Mouse (Mus musculus) thymus, postnatal 36 days (tissue): ENCODE results near the gene H2-T24.
"Not testable (repeated sequence)": the region's sequence is repeated elsewhere in the genome, so short reads cannot be mapped to it uniquely, and the experiment has no call there.

ENCODE experiments used
- DNase-seq, 2 experiments: peaks; one replicate each; pipeline ENCODE4 v3.0.0; 2022; ENCODE audit warnings: mixed read lengths in 2 of 2

The H2-T24 gene

DNA sequence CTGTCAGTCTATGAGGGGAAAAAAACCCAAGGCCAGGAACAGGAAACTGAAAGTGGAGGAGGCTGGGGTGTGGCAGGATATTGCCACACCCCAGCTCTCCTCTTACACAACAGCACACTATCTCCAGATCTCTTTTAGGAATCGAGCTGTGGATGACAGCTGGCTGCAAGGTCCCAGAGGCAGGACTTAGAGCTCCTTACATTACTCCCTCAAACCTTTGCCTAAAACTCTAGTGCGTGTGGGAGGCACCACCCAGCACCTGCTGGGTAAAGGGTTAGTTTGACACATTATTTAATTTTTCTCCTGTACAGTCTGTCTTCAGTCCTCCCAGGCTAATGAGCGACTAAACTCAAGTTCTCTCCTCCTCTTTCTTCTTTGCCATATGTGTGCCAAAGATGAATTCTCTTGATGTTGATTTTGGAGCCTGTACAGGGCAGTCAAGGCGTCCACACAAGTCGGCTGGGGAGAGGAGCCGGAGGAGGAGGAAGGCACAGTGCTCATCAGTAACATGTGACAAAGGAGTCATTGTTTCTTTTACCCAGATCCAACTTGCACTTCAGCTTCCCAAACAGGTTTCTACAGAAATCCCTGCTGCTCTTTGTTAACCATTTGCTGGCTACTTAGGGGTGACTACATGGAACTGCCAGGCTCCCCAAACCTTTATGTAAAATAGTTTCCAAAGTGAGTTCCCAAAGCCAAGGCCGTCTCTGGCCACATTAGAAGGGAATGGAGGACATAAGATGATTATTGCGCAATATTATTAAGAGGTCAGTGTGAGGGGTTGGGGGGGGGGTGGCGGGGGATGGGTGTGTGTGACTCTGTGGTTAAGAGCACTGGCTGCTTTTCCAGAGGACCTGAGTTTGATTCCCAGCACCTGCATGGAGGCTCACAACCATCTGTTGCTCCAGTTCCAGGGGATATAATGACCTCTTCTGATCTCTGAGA is 3.6 kb upstream of the H2-T24 start:
- DNase-seq, result peak in 1 of 2 experiments; percentile 33

DNA sequence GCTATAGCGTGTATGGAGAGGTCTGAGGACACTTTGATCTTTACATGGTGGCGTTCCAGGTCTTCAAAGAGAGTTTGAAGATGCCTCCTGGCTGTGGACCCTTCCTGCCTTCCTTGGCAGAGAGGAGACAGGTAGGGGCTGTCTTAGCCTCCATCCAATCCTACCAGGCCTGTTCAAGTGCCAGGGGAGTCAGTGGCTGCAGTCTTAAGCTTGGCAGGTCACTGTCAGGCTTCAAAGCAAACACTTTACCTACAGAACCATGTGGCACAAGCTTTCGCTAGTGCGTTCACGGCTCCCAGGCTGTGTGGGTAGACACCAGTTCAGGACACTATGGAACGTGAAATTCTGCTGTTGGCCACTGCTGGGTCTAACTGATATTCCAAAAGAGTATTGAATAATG is 2.6 kb upstream of the H2-T24 start:
- no peak for DNase-seq

DNA sequence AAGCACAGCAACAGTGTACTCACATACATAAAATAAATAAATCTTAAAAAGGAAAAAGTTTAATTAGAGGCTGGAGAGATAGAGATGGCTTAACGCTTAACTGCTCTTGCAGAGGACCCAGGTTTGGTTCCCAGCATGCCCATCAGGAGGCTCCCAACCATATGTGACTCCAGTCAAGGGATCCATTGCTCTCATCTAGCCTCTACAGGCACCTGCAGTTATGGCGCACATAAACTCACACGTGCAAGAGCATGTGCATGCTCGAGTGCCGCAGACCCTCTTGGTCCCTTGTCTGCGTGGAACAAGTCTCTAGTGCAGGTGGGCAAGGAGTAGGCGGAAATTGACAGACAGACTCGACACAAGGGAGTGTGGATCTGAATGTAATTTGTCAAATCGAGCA is 1.7 kb upstream of the H2-T24 start:
- DNase-seq, result peak in 1 of 2 experiments; percentile 35

DNA sequence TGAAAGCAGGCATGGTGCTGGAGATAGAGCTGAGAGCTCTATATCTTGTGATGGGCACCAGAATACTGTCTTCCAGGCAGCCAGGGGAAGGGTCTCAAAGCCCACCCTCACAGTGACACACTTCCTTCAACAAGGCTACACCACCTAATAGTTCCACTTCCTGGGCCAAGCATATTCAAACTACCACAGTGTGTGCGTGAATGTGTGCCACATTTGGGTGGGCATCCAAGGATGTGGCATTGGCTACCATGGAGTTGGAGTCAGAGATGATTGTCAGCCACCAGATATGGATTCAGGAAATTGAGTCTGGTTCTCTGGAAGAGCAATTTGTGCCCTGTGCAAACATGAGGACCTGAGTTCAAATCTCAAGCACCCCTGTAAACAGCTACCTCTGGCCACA is 949 bp upstream of the H2-T24 start:
- DNase-seq, result no peak

DNA sequence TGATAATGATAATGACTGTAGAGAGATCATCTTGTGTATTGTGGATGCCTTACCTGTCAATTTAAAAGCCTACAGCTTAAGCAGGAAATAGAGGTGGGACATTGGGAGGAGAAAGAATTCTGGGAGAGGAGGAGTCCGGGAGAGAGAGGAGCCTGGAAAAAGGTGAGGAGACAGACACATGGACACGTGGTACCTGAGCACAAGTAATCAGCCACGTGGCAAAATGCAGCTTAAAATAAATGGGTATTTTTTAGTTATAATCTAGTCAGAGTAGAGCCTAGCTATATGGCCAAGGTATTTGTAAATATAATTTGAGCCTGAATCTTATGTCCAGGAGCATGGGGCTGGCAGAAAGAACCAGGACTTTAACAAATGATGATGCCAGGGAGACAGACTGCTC is 841 bp downstream of the H2-T24 start:
- no peak for DNase-seq

DNA sequence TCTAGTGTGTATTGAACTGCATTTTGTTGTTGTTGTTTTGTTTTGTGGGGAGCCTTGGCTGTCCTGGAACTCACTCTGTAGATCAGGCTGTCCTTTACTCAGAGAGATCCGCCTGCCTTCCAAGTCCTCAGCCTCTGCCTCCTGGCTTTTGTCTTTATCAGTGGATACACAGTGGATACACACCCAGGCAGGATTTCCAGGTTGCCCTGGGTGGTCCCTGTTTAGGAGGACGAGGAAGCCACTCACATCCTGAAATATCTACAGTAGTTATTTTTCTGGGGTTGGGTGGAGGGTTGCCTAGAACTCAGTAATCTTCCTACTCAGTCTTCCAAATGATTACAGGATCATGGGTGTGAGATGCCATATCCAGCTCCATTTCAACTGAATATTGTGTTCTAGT is 1.4 kb downstream of the H2-T24 start:
- no peak for DNase-seq

DNA sequence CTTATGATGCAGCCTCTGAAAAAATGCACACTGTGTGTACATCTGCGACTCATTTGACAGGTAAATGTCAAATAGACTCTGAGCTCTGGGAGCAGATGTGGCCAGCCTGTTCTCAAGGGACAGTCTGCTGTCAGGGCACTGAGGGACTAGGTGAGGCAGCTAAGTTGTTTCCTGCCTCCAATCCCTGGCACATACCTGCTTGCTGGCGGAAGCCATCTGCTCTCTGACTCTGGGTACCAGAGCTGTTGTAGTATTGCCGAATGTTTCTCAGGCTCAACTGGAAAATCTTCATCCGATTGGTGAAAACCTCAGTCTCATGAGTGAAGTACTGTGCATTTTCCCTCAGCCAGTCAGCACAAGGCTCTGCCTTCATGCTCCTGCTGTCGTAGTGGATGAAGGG is 3.3 kb downstream of the H2-T24 start:
- no peak for DNase-seq

DNA sequence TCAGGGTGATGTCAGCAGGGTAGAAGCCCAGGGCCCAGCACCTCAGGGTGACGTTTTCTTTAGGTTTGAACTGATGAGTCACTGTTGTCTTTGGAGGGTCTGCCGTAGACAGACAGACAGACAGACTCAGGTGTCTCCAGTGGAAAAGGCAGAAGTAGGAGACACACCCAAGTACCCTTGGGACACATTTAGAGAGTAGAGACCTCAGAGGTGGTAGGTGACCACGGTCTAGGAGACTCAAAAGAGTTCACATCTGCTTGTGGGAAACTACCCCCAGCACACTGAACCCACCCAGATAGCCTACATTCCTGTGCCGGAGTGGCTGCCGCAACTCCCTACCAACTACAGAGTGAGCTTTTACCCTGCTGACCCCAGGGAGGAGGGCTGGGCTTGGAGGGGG is 5.4 kb downstream of the H2-T24 start:
- no peak for DNase-seq

DNA sequence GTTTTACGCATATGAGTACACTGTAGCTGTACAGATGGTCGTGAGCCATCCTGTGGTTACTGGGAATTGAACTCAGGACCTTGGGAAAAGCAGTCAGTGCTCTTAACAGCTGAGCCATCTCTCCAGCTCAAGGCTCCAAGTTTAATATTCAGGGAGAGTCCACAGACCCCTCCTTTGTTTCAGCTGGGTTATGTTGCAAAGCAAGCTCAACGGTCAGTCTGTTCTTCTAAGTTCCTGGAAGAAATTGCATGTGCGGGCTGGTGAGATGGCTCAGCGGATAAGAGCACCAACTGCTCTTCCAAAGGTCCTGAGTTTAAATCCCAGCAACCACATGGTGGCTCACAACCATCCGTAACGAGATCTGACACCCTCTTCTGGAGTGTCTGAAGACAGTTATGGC is 16.0 kb downstream of the H2-T24 start:
- not testable (repeated sequence) for DNase-seq

DNA sequence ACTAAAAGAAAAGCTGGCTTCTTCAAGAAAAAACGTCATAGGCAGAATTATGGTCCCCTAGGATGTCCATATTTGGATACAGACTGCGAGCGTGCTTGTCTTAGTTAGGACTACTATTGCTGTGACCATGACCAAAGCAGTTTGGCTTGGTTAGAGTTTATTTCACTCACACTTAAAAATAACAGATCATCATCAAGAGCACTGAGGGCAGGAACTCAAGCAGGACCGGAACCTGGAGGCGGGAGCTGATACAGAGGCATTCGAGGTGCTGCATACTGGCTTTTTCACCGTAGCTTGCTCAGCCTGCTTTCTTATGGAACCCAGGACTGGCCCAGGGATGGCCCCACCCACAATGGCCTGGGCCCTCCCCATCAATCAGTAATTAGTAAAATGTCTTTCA is 17.0 kb downstream of the H2-T24 start:
- DNase-seq, result no peak

DNA sequence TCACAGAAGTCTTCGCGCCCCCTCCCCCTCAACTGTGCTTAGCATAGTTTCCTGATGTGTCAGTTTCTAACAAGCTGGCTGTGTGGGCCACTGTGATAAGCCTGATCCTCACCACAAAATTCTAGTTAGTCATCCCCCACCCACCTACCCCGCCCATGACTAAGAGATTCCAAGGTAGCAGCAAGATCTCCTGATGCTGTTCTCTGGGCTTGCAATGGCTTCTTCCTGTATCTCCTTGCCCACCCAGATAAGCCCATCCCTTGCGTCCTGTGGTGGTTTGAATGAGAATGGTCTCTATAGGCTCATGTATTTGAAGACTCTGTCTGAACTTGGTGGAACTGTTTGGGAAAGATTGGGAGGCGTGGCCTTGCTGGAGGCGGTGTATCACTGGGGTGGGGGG is 18.4 kb downstream of the H2-T24 start:
- DNase-seq, result peak; percentile 20 to 37

DNA sequence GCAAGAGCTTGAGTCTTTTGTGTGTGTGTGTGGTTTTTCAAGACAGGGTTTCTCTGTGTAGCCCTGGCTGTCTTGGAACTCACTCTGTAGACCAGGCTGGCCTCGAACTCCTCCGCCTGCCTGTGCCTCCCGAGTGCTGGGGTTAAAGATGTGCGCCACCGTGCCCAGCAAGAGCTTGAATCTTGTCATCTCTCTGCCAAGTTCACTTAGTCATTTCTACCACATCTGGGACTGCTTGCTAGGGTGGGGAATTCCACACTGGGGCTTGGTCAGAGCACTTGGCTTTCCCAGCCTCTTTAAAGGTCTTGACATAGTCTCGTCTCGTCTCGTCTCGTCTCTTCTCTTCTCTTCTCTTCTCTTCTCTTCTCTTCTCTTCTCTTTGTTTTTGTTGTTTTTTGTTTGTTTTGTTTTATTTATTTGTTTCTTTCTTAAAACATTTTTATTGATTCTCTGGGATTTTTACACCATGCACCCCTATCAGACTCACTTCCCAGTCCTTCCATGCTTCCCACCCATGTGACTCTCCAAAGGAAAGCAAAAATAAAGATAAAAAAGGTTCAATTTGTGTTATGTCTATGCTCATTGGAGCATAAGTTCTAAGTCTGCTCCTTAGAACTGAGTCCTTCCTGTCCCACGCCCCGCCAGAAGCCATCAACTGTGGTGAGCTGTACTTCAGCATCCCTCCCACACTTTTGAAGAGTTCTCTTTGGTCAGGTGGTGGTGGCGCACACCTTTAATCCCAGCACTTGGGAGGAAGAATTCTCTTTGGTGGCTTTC is 19.1 kb downstream of the H2-T24 start:
- DNase-seq, result peak; percentile 36 to 62

DNA sequence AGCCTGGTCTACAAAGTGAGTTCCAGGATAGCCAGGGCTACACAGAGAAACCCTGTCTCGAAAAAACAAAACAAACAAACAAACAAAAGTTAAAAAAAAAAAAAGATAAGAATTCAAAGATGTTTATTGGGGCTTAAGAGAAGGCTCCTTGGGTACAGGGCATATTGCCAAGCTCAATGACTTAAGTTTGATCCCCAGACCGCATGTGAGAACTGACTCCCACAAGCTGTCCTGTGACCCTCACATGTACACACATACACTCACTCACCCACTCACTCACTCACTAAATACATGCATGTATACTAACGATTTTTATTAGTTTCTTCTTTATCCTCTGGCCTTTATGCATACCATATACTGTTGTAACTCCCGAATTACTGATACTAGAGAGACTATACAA is 20.0 kb downstream of the H2-T24 start:
- no peak for DNase-seq

DNA sequence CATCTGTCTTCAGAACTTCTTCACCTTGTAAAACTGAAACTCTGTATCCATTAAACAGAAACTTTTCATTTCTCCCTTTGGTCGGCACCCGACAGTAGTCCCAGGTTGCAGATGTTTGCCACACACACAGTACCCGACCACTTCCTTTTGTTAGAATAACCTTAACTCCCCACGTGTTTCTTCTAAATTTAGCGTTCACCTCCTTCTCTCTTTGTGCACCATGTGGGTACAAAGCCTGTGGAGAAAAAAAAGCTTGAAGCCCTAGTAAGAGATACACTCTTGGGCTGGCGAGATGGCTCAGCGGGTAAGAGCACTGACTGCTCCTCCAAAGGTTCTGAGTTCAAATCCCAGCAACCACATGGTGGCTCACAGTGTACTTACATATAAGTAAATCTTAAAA is 21.0 kb downstream of the H2-T24 start:
- peak; percentile 82 to 84 for DNase-seq

DNA sequence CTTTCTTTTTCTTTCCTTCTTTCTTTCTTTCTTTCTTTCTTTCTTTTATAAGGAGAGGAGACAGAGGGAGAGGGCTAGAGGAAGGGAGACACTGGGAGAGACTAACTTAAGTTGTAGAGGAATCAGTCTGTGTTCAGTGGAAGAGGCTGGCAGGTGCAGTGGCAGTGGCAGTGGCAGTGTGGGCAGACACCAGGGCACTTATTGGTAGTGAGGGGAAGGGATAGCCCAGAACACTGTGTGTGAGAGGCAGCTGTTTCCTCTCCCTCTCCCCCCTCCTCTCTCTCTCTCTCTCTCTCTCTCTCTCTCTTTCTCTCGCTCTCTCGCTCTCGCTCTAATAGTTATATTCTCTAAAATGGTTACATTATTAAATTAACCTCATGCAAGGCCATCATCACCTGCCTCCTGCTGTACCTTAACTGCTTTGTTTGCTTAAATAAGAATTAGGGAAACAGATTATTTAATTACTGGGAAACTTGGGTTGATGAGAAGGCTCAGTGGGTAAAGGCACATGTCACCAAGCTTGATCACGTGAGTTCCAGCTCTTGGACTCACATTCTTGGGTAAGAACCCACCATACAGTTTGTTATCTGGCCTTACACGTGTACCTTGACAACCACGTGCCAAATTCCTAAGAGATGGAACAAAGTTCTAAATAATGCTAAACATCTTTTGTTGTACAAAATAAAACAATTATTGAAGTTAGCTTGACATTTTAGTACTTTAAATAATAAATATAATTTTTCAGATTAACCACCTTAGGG is 21.6 kb downstream of the H2-T24 start:
- DNase-seq, result peak; percentile 32 to 57

DNA sequence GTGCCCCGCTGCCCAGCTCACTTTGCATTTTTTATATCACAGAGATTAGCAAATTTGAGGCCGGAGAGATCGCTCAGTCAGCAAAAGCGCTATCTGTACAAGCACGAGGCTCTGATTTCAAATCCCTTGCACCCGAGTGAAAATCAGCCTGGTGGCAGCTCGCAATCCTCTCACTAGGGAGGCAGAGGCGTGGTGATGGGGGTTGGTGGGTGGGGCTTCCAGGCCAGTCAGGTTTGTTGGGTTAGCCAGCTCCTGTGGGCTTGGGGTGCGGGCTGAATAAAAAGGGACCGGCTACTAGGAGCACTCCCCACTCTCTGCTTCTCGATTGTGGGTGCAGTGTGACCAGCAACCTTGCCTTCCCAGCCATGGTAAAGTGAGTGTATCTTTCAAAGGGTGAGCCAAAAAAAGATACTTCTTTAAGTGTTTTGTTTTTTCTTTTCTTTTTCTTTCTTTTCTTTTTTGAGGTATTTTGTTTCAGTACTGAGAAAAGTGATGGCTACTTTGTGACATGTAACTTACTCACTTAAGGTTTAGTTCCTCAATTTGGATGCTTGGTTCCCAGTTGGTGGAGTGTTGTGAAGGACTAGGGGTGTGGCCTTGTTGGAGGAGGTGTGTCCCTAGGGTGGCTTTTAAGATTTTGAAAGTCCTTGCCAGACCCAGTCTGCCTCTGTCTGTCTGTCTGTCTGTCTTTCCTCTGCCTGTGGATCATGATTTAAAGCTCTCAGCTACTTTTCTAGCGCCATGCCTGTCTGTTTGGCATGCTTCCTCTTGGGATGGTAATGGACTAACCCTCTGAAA is 22.4 kb downstream of the H2-T24 start:
- peak; percentile 57 to 68 for DNase-seq

DNA sequence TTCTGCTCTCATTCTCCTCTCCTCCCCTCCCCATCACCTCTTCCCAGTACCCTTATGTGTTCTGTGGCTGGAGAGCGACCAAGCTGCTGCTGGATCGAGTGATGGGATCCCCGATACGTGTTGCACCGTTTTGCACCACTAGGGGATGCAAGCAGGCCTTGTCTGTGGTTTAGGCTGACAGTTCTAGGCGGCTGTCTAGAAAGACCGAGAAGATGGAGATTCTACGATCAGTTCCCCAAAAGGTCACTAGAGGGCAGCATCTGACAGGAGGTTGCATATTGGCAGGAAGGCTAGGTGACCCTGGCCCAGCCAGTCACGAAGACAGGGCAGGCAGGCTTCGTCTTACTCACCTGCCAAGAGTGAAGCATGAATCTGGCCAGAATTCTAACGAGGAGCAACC is 23.4 kb downstream of the H2-T24 start:
- peak; percentile 94 to 98 for DNase-seq

DNA sequence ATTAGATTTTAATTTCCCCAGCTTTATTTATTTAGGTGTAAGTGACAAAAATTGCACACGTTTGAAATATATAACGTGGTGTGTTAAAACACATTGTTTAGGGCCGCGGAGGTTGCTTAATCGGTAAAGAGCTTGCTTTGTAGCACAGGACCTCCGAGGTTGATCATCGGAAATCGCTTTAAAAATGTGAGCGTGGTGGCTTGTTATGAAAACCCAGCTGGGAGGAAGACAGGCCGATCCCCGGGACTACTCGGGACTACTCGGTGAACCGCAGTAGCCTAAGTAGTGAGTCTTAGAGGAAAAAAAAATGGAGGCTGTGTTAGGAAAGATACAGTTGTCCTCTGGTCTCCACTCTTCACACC is 25.5 kb downstream of the H2-T24 start:
- DNase-seq, result no peak

DNA sequence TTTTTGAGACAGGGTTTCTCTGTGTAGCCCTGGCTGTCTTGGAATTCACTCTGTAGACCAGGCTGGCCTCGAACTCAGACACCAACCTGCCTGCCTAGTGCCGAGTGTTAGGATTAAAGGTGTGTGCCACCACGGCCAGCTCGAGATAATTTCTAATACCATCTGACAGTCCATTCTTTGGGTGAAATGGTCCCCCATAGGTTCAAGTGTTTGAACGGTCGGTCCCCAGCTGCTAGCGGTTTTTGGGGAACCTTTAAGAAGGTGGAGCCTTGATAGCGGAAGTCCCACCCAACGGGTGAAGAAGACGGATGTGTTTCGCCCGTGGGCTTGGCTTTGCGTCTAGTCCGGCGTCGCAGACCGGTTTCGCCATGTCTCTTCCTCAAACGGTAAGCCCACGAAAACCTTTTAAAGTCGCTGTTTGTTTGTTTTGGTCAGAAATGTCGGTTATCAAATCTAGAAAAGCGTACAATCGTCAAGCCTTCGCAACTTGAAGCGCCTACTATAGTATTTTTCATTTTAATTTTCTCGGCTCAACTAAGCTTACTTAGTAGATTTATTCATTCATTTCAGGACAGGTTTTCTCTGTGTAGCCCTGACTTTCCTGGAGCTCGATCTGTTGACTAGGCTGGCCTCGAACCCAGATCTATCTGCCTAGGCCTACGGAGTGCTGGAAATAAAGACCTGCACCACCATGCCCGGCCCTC is 26.0 kb downstream of the H2-T24 start:
- peak; percentile 75 to 79 for DNase-seq

DNA sequence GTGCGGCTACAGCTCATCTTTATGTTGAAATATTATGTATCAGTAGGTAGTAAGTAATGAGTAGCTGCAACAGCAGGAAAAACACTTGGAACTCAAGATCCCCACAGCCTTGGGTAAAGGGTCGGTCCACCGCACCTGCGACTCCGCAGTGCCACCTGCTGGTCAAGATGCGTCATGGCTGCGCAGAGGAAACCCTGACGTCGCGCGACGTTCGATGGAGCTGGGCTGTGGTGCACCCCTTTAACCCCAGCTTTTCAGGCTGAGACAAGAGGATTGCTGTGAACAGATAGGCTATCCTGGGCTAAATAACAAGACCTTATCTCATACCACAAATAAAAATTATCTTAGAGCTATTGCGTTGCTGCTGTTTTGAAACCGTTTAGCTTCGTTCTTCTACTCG is 26.7 kb downstream of the H2-T24 start:
- DNase-seq, result peak; percentile 78 to 79

DNA sequence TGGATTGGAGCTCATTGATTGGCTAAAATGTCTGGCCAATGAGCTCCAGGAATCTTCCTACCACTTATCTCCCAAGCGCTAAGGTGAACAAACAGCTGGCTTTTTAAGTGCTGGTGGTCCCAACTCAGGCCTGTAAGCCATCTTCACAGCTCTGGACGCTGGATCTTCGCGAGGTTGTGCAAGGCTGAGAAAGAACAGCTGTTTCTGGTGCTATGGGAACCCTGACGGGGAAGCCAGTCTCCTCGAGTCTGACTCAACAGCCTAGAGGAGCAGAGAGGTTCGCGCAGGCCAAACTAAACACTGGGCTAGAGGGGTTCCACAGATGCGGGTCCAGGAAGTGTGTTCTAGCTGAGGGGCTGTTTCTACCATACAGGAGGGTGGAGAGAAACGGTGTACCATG is 28.6 kb downstream of the H2-T24 start:
- DNase-seq, result no peak

DNA sequence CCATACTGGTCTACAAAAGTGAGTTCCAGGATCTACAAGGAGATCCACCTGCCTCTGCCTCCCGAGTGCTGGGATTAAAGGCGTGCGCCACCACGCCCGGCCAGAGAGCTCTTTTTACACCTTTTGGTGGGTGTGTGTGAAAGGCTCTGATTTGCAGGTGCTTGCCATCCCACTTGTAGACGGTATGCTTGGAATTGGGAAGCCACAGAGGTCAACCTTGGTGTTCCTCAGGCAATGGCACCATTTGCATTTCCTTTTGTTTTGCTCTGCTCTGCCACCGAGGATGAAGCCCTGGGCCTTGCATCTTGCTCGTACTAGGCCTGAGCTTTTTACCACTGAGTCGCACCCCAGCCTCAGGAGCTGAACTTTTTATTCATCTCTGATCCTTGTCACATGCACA is 38.6 kb downstream of the H2-T24 start:
- no peak for DNase-seq
